Mouse (Mus musculus): ENCODE results near the gene Rhov. TPM values are rescaled to one million over a fixed set of nuclear protein-coding genes. Genes with fewer than 3 reads are reported as not detected.
A peak's percentile ranks its signal among the peaks of the same experiment; 100 is the strongest.

Gene Rhov
- polyA plus RNA-seq, 1 experiment from 2014 or later, result 15.5 TPM

GRCm38 (mm10) chr2:119287372-119287771 lies 16.3 kb upstream of the Rhov start:
- 90% methylated on average over 5 of the region's 5 CpGs for WGBS
- H3K27me3 ChIP-seq, result no peaks in the 10 kb centered on the region
- H3K9ac ChIP-seq (replicated peaks), result no peak overlapping the region
- no peak overlapping the region for H3K27ac ChIP-seq
- peaks cover 15% of the 10 kb centered on the region for H3K4me1 ChIP-seq (replicated peaks)
- peaks cover 15% of the 10 kb centered on the region for H3K36me3 ChIP-seq
- H3K9me3 ChIP-seq, result no peaks in the 10 kb centered on the region
- ATAC-seq, result no peak
- H3K4me3 ChIP-seq (replicated peaks), result no peak overlapping the region
- 0 out of 2 replicates have a peak overlapping the region, but pooled peaks have one; percentile 94 for H3K4me2 ChIP-seq (replicated peaks)

- H3K4me1 ChIP-seq (replicated peaks), result no peaks in the 10 kb centered on the region
- H3K9me3 ChIP-seq, result no peaks in the 10 kb centered on the region
- H3K9ac ChIP-seq (replicated peaks), result no peak overlapping the region
- H3K27me3 ChIP-seq, result no peaks in the 10 kb centered on the region
- no peak overlapping the region for H3K27ac ChIP-seq
- H3K36me3 ChIP-seq, result no peaks in the 10 kb centered on the region
- no peak overlapping the region for H3K4me2 ChIP-seq (replicated peaks)
- no peak overlapping the region for H3K4me3 ChIP-seq (replicated peaks)
- ATAC-seq, result no peak
- 88% methylated on average over 7 of the region's 7 CpGs for WGBS
These were observed 11.0 kb upstream of the Rhov start for GRCm38 (mm10) chr2:119281899-119282565.

DNA sequence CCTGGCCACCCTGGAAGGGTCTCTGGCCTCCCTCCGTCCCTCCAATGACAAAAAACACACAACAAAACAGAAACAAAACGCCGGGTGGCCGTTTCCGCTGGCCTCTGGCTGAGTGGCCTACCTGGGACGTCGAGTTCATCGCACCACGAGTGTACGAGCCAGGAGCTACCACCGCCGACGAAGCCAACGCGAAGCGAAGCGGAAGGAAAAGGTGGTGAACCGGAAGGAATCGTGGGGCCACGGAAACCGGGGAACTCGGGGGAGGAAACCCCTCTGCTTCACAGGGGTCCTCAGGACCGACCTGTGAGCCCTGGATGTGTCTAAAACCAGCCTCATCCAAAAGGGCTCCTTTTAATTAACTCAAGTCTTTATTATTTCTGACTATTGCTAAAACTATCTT lies 6.7 kb upstream of the Rhov start:
- WGBS, result 93% methylated on average over 23 of the region's 23 CpGs

GRCm38 (mm10) chr2:119276926-119277325 lies 5.9 kb upstream of the Rhov start:
- 84% methylated on average over 7 of the region's 7 CpGs for WGBS
- H3K27ac ChIP-seq, result no peak overlapping the region
- no peak overlapping the region for H3K4me2 ChIP-seq (replicated peaks)
- no peaks in the 10 kb centered on the region for H3K4me1 ChIP-seq (replicated peaks)
- no peaks in the 10 kb centered on the region for H3K36me3 ChIP-seq
- no peak overlapping the region for H3K9ac ChIP-seq (replicated peaks)
- H3K27me3 ChIP-seq, result 0 out of 2 replicates have a peak, but pooled peaks cover 5% of the 10 kb centered on the region
- no peak overlapping the region for H3K4me3 ChIP-seq (replicated peaks)
- no peaks in the 10 kb centered on the region for H3K9me3 ChIP-seq
- ATAC-seq, result no peak

More for the DNA sequence above, 6.7 kb upstream of the Rhov start:
- Histone ChIP-seq H3K4me1 (replicated peaks) (no peaks in the 10 kb centered on the region), H3K27ac (no peak overlapping the region), H3K9ac (replicated peaks) (no peak overlapping the region), H3K36me3 (no peaks in the 10 kb centered on the region), H3K27me3 (0 out of 2 replicates have a peak, but pooled peaks cover 5% of the 10 kb centered on the region), H3K4me2 (replicated peaks) (no peak overlapping the region), H3K9me3 (no peaks in the 10 kb centered on the region), H3K4me3 (replicated peaks) (no peak overlapping the region)
- ATAC-seq, result no peak

DNA sequence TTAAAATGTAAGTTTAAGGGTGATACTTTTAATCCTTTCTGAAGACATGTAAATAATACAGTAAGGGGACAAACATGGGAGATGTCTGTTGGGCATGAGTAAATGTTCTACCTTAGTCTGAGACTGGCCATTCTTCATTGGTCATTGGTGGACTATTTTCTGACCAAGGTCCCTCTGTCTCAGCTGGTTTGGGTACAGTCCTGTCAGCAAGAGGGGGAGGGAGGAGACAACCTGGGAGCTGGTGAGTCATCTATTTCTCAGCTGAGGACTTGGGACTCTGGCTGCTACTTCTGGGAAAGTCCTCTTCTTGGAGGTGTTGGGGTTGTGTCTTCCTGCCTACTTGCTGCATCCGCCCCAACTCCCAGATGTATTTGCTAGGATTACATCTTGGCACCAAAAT lies 3.1 kb upstream of the Rhov start:
- H3K36me3 ChIP-seq, result no peaks in the 10 kb centered on the region
- H3K9me3 ChIP-seq, result no peaks in the 10 kb centered on the region
- ATAC-seq, result no peak
- H3K27ac ChIP-seq, result no peak overlapping the region
- H3K4me3 ChIP-seq (replicated peaks), result no peak overlapping the region
- H3K4me2 ChIP-seq (replicated peaks), result no peak overlapping the region
- H3K4me1 ChIP-seq (replicated peaks), result peaks cover 14% of the 10 kb centered on the region
- peaks cover 16% of the 10 kb centered on the region for H3K27me3 ChIP-seq
- WGBS, result 82% methylated on average over 1 of the region's 1 CpGs
- no peak overlapping the region for H3K9ac ChIP-seq (replicated peaks)

- 0 out of 2 replicates have a peak, but pooled peaks have one; percentile 2 for ATAC-seq
These were observed 808 bp downstream of the Rhov start for GRCm38 (mm10) chr2:119270286-119270642.

DNA sequence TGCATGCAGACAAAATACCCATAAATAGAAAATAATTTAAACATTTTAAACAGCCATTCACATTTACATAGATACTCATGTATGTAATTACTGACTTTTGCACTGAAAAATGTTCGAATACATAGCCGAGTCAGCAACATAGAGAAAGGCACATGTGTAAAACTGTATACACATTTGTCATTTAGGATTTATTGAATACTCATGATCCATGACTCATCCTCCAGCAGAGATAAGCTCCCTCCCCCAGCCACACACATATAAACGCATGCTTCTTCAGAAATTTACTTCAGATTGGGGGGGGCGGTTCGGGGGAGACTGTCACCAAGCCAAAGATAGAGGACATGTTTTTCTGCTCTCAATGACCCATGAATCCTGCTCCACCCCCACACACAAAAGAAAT lies 7.3 kb downstream of the Rhov start:
- Histone ChIP-seq H3K27ac (no peak overlapping the region), H3K9me3 (no peaks in the 10 kb centered on the region), H3K4me1 (replicated peaks) (peaks cover 4% of the 10 kb centered on the region; the same call in 1 of the 2 replicates), H3K27me3 (0 out of 2 replicates have a peak, but pooled peaks cover 5% of the 10 kb centered on the region), H3K4me3 (replicated peaks) (no peak overlapping the region), H3K4me2 (replicated peaks) (no peak overlapping the region), H3K36me3 (no peaks in the 10 kb centered on the region), H3K9ac (replicated peaks) (no peak overlapping the region)
- ATAC-seq, result no peak
- 85% methylated on average over 5 of the region's 5 CpGs for WGBS

More at GRCm38 (mm10) chr2:119270286-119270642, 808 bp downstream of the Rhov start:
- H3K4me1 ChIP-seq (replicated peaks), result peaks cover 21% of the 10 kb centered on the region
- H3K4me3 ChIP-seq (replicated peaks), result peak overlapping the region; percentile 76
- H3K9ac ChIP-seq (replicated peaks), result peak overlapping the region; percentile 83
- WGBS, result 54% methylated on average over 9 of the region's 9 CpGs
- peaks cover 22% of the 10 kb centered on the region for H3K27me3 ChIP-seq
- H3K27ac ChIP-seq, result no peak overlapping the region
- no peaks in the 10 kb centered on the region for H3K36me3 ChIP-seq
- peak overlapping the region; percentile 84 for H3K4me2 ChIP-seq (replicated peaks)
- H3K9me3 ChIP-seq, result no peaks in the 10 kb centered on the region

GRCm38 (mm10) chr2:119262978-119263377 lies 8.1 kb downstream of the Rhov start:
- Histone ChIP-seq H3K9me3 (no peaks in the 10 kb centered on the region), H3K27ac (no peak overlapping the region), H3K9ac (replicated peaks) (no peak overlapping the region), H3K36me3 (no peaks in the 10 kb centered on the region), H3K4me2 (replicated peaks) (no peak overlapping the region), H3K4me3 (replicated peaks) (no peak overlapping the region), H3K27me3 (0 out of 2 replicates have a peak, but pooled peaks cover 5% of the 10 kb centered on the region), H3K4me1 (replicated peaks) (no peaks in the 10 kb centered on the region)
- no peak; the same call in 1 of the 2 replicates for ATAC-seq
- 45% methylated on average over 8 of the region's 8 CpGs for WGBS

- no peak overlapping the region for H3K4me2 ChIP-seq (replicated peaks)
- no peaks in the 10 kb centered on the region for H3K36me3 ChIP-seq
- no peak overlapping the region for H3K9ac ChIP-seq (replicated peaks)
- no peak overlapping the region for H3K27ac ChIP-seq
- no peaks in the 10 kb centered on the region for H3K27me3 ChIP-seq
- no peaks in the 10 kb centered on the region for H3K9me3 ChIP-seq
- H3K4me1 ChIP-seq (replicated peaks), result no peaks in the 10 kb centered on the region
- ATAC-seq, result no peak
- no peak overlapping the region for H3K4me3 ChIP-seq (replicated peaks)
- 57% methylated on average over 2 of the region's 2 CpGs for WGBS
These were observed 9.7 kb downstream of the Rhov start for GRCm38 (mm10) chr2:119261326-119261725.

GRCm38 (mm10) chr2:119260518-119260917 lies 10.6 kb downstream of the Rhov start:
- Histone ChIP-seq H3K36me3 (no peaks in the 10 kb centered on the region), H3K4me1 (replicated peaks) (no peaks in the 10 kb centered on the region), H3K4me3 (replicated peaks) (no peak overlapping the region), H3K4me2 (replicated peaks) (no peak overlapping the region), H3K27me3 (peaks cover under 1% of the 10 kb centered on the region; the same call in 1 of the 2 replicates), H3K27ac (no peak overlapping the region), H3K9ac (replicated peaks) (no peak overlapping the region), H3K9me3 (no peaks in the 10 kb centered on the region)
- WGBS, result 71% methylated on average over 1 of the region's 1 CpGs
- ATAC-seq, result no peak

DNA sequence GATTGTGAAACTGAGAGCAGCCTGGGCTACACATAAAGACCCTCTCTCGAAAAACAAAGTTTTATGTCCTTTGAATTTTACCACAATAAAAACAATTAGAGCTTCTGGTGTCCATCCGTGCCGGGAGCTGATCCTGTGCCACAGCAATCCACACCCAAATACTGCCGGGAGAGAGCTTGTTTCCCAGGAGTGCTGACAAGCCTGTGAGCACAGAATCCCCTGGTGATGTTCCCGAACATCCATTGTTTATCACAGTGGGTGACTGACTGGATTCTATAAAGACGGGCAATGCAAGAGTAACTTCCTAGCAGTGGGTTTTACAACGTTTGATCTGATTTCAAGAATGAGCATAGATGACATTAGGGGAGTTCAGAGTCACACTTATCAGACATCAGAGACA lies 16.1 kb downstream of the Rhov start:
- 4% methylated on average over 7 of the region's 7 CpGs for WGBS
- ATAC-seq, result no peak
- no peaks in the 10 kb centered on the region for H3K9me3 ChIP-seq
- H3K27ac ChIP-seq, result no peak overlapping the region
- H3K27me3 ChIP-seq, result peaks cover 20% of the 10 kb centered on the region
- H3K4me3 ChIP-seq (replicated peaks), result no peak overlapping the region
- H3K4me1 ChIP-seq (replicated peaks), result 0 out of 2 replicates have a peak, but pooled peaks cover 4% of the 10 kb centered on the region
- no peak overlapping the region for H3K4me2 ChIP-seq (replicated peaks)
- H3K36me3 ChIP-seq, result no peaks in the 10 kb centered on the region
- no peak overlapping the region for H3K9ac ChIP-seq (replicated peaks)

GRCm38 (mm10) chr2:119250826-119251478 lies 20.1 kb downstream of the Rhov start:
- Histone ChIP-seq H3K27ac (no peak overlapping the region), H3K9ac (replicated peaks) (no peak overlapping the region), H3K36me3 (no peaks in the 10 kb centered on the region), H3K4me1 (replicated peaks) (0 out of 2 replicates have a peak, but pooled peaks cover 4% of the 10 kb centered on the region), H3K4me2 (replicated peaks) (no peak overlapping the region), H3K4me3 (replicated peaks) (no peak overlapping the region), H3K9me3 (no peaks in the 10 kb centered on the region), H3K27me3 (peaks cover 20% of the 10 kb centered on the region)
- peak; percentile 82 for ATAC-seq
- 17% methylated on average over 11 of the region's 11 CpGs for WGBS
